Mouse (Mus musculus) heart, embryonic 16.5 days (tissue): Measurements from ENCODE around the gene Mettl27. TPM values are rescaled to one million over a fixed set of nuclear protein-coding genes. Genes with fewer than 3 reads are reported as not detected.

Experiments
- ATAC-seq: fragments of 200-750 bp; cut with Nextera tagmentation; replicated peaks from 2 replicates; pipeline ENCODE4 v1.8.0; 2017; ENCODE audit warnings: moderate number of reproducible peaks; ENCODE audit not compliant: insufficient read depth, low FRiP score; ENCODE audit errors: extremely low read depth
- H3K27ac ChIP-seq: fragments of 300-500 bp; sonication (generic); 2 replicates; pipeline ENCODE4 v1.5.1; 2014; ENCODE audit warnings: mild to moderate bottlenecking, low read length, control low read depth, moderate library complexity
- H3K27me3 ChIP-seq: fragments of 300-500 bp; sonication (generic); 2 replicates; pipeline ENCODE4 v1.6.1; 2014; ENCODE audit warnings: low read length, mixed read lengths; ENCODE audit not compliant: control insufficient read depth, insufficient read depth
- H3K36me3 ChIP-seq: fragments of 300-500 bp; sonication (generic); 2 replicates; pipeline ENCODE4 v1.6.1; 2014; ENCODE audit not compliant: control insufficient read depth, insufficient read depth
- H3K4me1 ChIP-seq: fragments of 300-500 bp; sonication (generic); 2 replicates; pipeline ENCODE4 v1.6.1; 2014; ENCODE audit warnings: low read length, mixed read lengths; ENCODE audit not compliant: control insufficient read depth, insufficient read depth
- H3K4me2 ChIP-seq: fragments of 300-500 bp; sonication (generic); 2 replicates; pipeline ENCODE4 v1.6.1; 2014; ENCODE audit warnings: low read depth, mild to moderate bottlenecking, control low read depth, low read length
- H3K4me3 ChIP-seq: fragments of 300-500 bp; sonication (generic); 2 replicates; pipeline ENCODE4 v1.5.1; 2014; ENCODE audit warnings: mild to moderate bottlenecking, control low read depth, low read length
- H3K9ac ChIP-seq: fragments of 300-500 bp; sonication (generic); 2 replicates; pipeline ENCODE4 v1.6.1; 2014; ENCODE audit warnings: low read length, control low read depth
- H3K9me3 ChIP-seq: fragments of 300-500 bp; sonication (generic); replicated peaks from 2 replicates; pipeline ENCODE4 v1.6.1; 2016; ENCODE audit warnings: low read length; ENCODE audit not compliant: control insufficient read depth
- WGBS: fragments of 180-500 bp; shearing (Covaris S2); extraction: QIAGEN DNeasy Blood & Tissue Kit; methylation state at CpG from one replicate; pipeline ENCODE4 v1.1.7; 2014; 5-methylcytosine and 5-hydroxymethylcytosine counted together
- polyA plus RNA-seq: library from polyadenylated mRNA; unstranded; fragments of >200 nt; fragmentation: Nextera tagmentation; extraction: Ambion mirVana; gene quantifications from 2 replicates; pipeline ENCODE4 v1.2.1, GENCODE M21; 2015

Mettl27 gene
- 9.1 and 10.5 TPM in 2 replicates for polyA plus RNA-seq

GRCm38 (mm10) chr5:134932179-134932902, at the start of gene Mettl27:
Mettl27 (plus strand) TSS chr5:134932368.
- Histone ChIP-seq H3K4me2 (peak within 1 kb of the TSS; percentile 99), H3K27ac (peak within 1 kb of the TSS; percentile 61), H3K9ac (peak within 1 kb of the TSS; percentile 87), H3K9me3 (no peaks in the 10 kb centered on the region), H3K4me3 (peak within 1 kb of the TSS; percentile 84), H3K4me1 (peaks cover 5% of the 10 kb centered on the region; the same call in 1 of the 2 replicates), H3K36me3 (no peaks in the 10 kb centered on the region), H3K27me3 (no peaks in the 10 kb centered on the region)
- under 1% methylated on average over 41 of the region's 41 CpGs for WGBS
- peak; percentile 91 for ATAC-seq

DNA sequence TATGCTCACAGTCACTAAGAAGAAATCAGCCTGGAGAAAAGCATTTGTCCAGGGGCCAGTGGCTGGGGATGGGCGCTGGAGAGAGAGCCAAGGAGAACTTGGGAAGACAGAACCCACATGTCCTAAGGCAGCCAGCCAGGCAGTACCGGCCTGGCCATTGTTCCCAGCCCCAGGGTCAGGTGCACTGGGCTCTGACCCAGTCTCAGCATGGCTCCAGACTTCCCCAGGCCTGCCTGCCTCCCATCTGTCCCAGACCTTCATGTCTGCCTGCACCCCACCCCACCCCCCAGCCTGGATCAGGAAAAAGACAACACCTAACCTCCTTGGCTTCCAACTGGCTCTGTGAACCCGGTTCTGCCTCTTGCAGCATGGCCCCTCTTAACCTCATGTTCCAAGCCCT, 49.1 kb upstream of the Mettl27 start:
- Histone ChIP-seq H3K9me3 (peaks cover 8% of the 10 kb centered on the region), H3K27me3 (no peaks in the 10 kb centered on the region), H3K4me3 (no peak overlapping the region), H3K4me2 (no peak overlapping the region), H3K27ac (no peak overlapping the region), H3K36me3 (no peaks in the 10 kb centered on the region), H3K4me1 (no peaks in the 10 kb centered on the region), H3K9ac (no peak overlapping the region)
- 52% methylated on average over 3 of the region's 3 CpGs for WGBS
- no peak for ATAC-seq

DNA sequence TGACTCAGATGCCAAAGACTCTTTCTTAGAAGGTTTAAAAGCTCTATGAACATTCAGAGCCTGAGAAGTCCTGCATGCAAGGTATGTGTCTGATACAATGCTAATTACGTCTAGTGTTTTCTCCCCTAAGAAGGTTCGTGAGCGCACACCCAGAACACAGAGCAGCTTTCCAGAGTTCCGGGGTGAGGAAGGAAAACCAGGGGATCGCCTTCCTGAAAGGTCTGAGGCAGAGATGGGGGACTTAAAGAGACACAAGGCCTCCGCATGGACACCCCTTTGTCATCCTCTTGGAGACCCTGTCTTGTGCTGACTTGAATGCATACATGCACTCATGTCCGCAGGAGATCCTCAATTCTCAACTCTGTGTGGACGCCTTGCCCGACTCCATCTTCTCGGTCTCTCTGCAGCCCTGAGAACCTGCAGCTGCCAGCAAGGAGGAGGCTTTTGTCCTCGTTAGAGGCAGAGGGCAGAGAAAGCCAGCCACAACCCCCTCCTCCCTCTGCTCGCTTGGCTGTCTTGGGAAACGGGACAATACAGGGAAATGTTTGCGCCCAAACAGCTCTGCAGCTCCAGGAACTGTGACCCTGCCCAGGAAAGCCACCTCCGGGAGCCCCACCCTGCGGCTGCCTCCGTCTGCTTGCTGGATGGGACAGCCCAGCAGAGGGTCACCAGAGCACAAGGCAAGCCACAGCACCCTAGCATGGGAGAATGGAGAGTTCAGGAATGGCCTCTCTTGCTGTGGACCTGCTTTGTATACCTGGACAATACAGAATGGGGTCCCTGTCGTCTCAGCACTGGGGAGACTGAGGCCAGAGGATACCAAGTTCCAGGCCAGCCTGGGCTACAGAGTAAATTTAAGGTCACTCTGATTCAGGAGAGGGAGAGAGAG, 44.5 kb upstream of the Mettl27 start:
- Histone ChIP-seq H3K9ac (no peak overlapping the region), H3K4me2 (no peak overlapping the region)

GRCm38 (mm10) chr5:134888505-134888904, 43.7 kb upstream of the Mettl27 start:
- no peaks in the 10 kb centered on the region for H3K27me3 ChIP-seq
- H3K4me3 ChIP-seq, result no peak overlapping the region
- 0 out of 2 replicates have a peak, but pooled peaks cover 3% of the 10 kb centered on the region for H3K4me1 ChIP-seq
- 79% methylated on average over 7 of the region's 7 CpGs for WGBS
- ATAC-seq, result no peak
- no peaks in the 10 kb centered on the region for H3K36me3 ChIP-seq
- H3K4me2 ChIP-seq, result no peak overlapping the region
- H3K9ac ChIP-seq, result no peak overlapping the region
- H3K9me3 ChIP-seq, result 0 out of 2 replicates have a peak, but pooled peaks cover 2% of the 10 kb centered on the region
- H3K27ac ChIP-seq, result peak overlapping the region; percentile 80

More for the DNA sequence above, 44.5 kb upstream of the Mettl27 start:
- Histone ChIP-seq H3K36me3 (no peaks in the 10 kb centered on the region), H3K4me3 (no peak overlapping the region), H3K27me3 (no peaks in the 10 kb centered on the region), H3K9me3 (0 out of 2 replicates have a peak, but pooled peaks cover under 1% of the 10 kb centered on the region), H3K27ac (peak overlapping the region; percentile 80), H3K4me1 (0 out of 2 replicates have a peak, but pooled peaks cover 3% of the 10 kb centered on the region)
- peak; percentile 70 for ATAC-seq
- 51% methylated on average over 18 of the region's 18 CpGs for WGBS

GRCm38 (mm10) chr5:134890601-134891054, 41.5 kb upstream of the Mettl27 start:
- Histone ChIP-seq H3K4me1 (0 out of 2 replicates have a peak, but pooled peaks cover 3% of the 10 kb centered on the region), H3K27me3 (no peaks in the 10 kb centered on the region), H3K9ac (no peak overlapping the region), H3K4me2 (no peak overlapping the region), H3K9me3 (0 out of 2 replicates have a peak, but pooled peaks cover 2% of the 10 kb centered on the region), H3K27ac (peak overlapping the region; percentile 72; the same call in 1 of the 2 replicates), H3K36me3 (no peaks in the 10 kb centered on the region), H3K4me3 (no peak overlapping the region)
- ATAC-seq, result no peak
- WGBS, result 64% methylated on average over 6 of the region's 6 CpGs

GRCm38 (mm10) chr5:134891552-134891951, 40.6 kb upstream of the Mettl27 start:
- H3K4me3 ChIP-seq, result no peak overlapping the region
- H3K36me3 ChIP-seq, result no peaks in the 10 kb centered on the region
- ATAC-seq, result peak; percentile 28; the same call in 1 of the 2 replicates
- WGBS, result 72% methylated on average over 8 of the region's 8 CpGs
- no peaks in the 10 kb centered on the region for H3K27me3 ChIP-seq
- H3K9ac ChIP-seq, result no peak overlapping the region; the same call in 1 of the 2 replicates
- H3K27ac ChIP-seq, result peak overlapping the region; percentile 72
- H3K9me3 ChIP-seq, result 0 out of 2 replicates have a peak, but pooled peaks cover 2% of the 10 kb centered on the region
- 0 out of 2 replicates have a peak, but pooled peaks cover 3% of the 10 kb centered on the region for H3K4me1 ChIP-seq
- H3K4me2 ChIP-seq, result no peak overlapping the region

GRCm38 (mm10) chr5:134892717-134893116, 39.5 kb upstream of the Mettl27 start:
- H3K27ac ChIP-seq, result no peak overlapping the region
- WGBS, result 86% methylated on average over 5 of the region's 5 CpGs

GRCm38 (mm10) chr5:134895291-134895690, 36.9 kb upstream of the Mettl27 start:
- 0 out of 2 replicates have a peak, but pooled peaks have one; percentile 8 for ATAC-seq
- no peaks in the 10 kb centered on the region for H3K36me3 ChIP-seq
- no peaks in the 10 kb centered on the region for H3K4me1 ChIP-seq
- no peak overlapping the region for H3K27ac ChIP-seq
- H3K9ac ChIP-seq, result no peak overlapping the region
- H3K4me2 ChIP-seq, result no peak overlapping the region
- H3K27me3 ChIP-seq, result no peaks in the 10 kb centered on the region
- 0 out of 2 replicates have a peak, but pooled peaks cover 2% of the 10 kb centered on the region for H3K9me3 ChIP-seq
- no peak overlapping the region for H3K4me3 ChIP-seq
- 60% methylated on average over 8 of the region's 8 CpGs for WGBS

More at GRCm38 (mm10) chr5:134892717-134893116, 39.5 kb upstream of the Mettl27 start:
- 0 out of 2 replicates have a peak, but pooled peaks cover 3% of the 10 kb centered on the region for H3K4me1 ChIP-seq
- H3K27me3 ChIP-seq, result no peaks in the 10 kb centered on the region
- 0 out of 2 replicates have a peak, but pooled peaks cover 2% of the 10 kb centered on the region for H3K9me3 ChIP-seq
- no peak overlapping the region for H3K4me2 ChIP-seq
- H3K4me3 ChIP-seq, result no peak overlapping the region
- no peak overlapping the region for H3K9ac ChIP-seq
- no peaks in the 10 kb centered on the region for H3K36me3 ChIP-seq
- ATAC-seq, result no peak
